Mouse (Mus musculus) lung, adult 2 months (tissue): Measurements from ENCODE around the gene Hemk1.

Experiments
- CTCF ChIP-seq: fragments of 200-500 bp; IDR thresholded peaks from 2 replicates; pipeline ENCODE4 v1.5.1; 2011; ENCODE audit warnings: mild to moderate bottlenecking, low read length, control low read depth; ENCODE audit not compliant: insufficient read depth
- POLR2A ChIP-seq: fragments of 200-500 bp; IDR thresholded peaks from 2 replicates; pipeline ENCODE4 v1.6.1; 2011; ENCODE audit warnings: low read depth, mild to moderate bottlenecking, control low read depth, low read length, borderline replicate concordance; ENCODE audit errors: extremely low read depth

- TF ChIP-seq POLR2A (peak; percentile 50; the same call in 1 of the 2 replicates), CTCF (peak; percentile 36; the same call in 1 of the 2 replicates)
These were observed 48.7 kb downstream of the Hemk1 start, which contains the start of gene Mapkapk3 for GRCm38 (mm10) chr9:107289211-107290076.
